Mouse (Mus musculus): Measurements from ENCODE around the gene Sppl2b. TPM values are rescaled to one million over a fixed set of nuclear protein-coding genes. Genes with fewer than 3 reads are reported as not detected.

Gene Sppl2b
- total RNA-seq, 2 experiments from 2014 or later, result 71.2 to 71.4 TPM

DNA sequence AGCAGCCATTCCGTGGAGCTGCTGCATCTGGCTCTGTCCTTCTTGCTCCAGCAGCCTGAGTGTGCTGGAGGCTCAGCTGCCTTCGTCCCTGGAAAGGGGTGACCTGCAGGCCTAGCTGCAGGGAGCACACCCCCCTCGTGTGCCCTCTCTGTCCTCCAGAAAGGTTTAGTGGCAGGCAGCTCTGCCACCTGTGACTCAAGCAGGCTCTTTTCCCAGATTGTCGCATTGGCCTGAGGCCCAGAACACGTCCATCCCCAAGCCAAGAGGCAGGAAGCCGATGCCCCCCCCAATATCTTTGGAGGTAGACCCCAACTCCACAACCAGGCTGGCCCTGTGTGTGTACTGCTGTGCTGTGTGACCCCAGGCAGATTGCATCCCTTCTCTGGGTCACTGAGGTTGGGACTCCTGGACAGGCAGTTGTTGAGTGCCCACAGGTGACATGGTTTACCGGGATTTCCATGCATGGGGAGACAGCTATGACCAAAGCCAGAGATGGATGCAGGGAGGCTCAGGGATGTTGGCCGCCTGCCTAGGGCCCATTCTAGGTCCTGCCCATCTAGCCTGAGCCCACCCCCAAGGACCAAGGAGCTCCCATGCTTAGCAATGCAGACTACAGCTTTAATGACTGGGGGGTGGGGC, 9.9 kb upstream of the Sppl2b start:
- DNase-seq (ENCODE audit: low spot score in 2 of 2), result no peak

DNA sequence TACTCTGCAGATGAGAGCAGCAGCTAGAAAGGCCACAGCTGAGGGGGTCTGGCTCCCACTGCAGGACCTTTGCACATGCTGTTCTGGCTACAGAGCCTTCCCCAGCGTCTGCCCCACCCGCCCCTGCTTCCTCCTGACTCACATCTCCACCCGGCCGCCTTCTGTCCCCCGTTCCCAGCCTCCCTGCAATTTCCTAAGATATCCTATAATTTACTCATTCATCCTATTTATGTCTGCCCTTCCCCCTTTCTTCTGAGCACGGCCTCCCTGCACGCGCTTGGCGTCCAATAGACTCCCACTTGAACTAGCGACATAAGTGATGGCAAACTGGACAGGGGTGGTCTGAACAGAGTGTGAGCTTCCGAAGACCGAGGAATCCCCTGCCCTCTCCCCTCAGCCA, 9.3 kb upstream of the Sppl2b start:
- DNase-seq (ENCODE audit: low spot score in 2 of 2), result no peak

DNA sequence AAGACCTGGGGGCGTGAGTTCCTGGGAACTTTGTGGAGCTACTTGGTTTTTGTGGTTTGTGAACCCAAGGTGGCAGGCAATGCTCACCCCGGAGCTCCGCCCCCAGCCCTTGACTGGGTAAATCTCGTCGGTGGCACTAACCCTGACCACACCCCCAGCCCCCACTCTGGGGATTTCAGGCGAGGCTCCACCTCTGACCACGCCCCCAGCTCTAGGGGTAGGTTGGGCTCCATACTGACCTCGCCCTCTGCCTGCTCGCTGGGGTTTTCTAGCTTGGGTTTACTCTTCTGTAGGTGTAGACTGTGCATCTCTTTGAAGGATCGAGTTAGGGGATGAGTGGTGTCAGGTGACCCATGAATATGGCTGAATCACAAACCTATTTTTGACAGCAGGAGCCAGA, 6.5 kb upstream of the Sppl2b start:
- DNase-seq (ENCODE audit: low spot score in 2 of 2), result no peak

DNA sequence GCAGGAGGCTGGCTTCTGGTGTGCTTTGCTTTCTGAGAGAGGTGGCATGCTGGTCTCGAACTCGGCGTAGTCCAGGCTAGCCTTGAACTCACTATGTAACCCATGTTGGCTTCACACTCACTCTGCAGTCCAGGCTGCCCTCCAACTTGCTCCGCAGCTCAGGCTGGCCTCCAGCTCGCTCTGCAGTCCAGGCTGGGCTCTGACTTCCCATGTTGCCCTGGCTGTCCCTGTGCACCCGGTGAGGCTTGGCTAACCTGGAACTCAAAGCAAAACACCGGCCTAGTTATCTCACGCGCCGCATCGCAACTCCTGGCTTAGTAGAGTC, 636 bp downstream of the Sppl2b start:
- no peak for DNase-seq (ENCODE audit: low spot score in 2 of 2)

DNA sequence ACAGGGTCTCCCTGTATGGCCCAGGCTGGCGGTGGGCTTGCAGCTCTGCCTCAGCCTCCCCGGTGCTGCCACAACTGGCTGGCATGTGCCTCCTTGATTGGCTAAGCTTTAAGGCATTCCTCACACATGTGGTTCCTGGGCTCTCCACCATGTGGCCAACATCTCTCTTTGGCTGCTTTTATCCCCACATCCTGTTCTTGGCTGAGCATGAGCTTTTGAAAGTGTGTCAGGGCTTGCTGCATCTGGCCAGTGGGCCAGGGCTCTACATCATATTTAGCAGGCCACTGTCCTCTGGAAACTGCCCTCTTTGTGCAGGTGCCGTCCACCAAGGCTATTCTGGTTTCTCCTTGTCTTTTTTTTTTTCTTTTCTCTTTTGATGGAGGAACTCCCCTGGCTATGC, 1.2 kb downstream of the Sppl2b start:
- peak in 1 of 2 experiments; percentile 45 for DNase-seq (ENCODE audit: low spot score in 2 of 2)

DNA sequence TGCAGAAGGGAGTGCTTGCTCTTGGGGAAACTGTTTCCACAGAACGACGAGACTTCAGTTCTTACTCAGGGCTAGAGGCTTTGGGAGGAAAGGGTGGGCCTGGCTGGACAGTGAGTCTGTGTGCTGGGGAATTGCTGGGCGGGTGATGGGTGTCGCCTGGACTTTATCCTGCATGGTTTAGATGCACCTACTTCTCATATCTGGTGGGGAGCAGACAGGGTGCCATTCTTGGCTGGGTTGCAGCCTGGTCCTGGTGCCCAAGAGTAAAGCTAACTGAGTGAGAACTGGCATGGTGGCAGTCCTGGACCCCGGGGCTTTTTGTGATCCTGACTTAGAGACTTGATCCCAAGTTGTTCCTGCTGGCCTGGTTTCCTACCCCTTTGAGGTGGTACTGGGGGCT, 1.8 kb downstream of the Sppl2b start:
- no peak for DNase-seq (ENCODE audit: low spot score in 2 of 2)

DNA sequence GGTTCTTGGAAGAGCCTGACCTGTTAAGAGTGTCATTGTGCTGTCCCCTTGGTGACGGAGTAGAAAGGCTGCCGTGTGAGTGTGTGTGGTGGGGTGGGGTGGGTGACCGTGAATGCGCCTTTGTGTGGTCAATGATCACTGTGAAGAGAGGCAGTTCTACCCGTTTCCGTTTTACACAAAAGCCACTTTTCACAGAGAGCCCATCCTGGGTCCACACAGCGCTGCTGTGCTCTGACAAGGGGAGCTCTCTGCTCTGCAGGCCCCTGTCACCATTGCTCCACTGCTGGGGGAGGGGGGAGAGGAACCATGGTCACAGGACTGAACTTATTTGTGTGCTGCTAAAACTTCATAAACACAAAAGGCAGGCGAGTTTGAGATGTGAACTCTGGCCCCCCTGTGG, 2.3 kb downstream of the Sppl2b start:
- no peak for DNase-seq (ENCODE audit: low spot score in 2 of 2)

DNA sequence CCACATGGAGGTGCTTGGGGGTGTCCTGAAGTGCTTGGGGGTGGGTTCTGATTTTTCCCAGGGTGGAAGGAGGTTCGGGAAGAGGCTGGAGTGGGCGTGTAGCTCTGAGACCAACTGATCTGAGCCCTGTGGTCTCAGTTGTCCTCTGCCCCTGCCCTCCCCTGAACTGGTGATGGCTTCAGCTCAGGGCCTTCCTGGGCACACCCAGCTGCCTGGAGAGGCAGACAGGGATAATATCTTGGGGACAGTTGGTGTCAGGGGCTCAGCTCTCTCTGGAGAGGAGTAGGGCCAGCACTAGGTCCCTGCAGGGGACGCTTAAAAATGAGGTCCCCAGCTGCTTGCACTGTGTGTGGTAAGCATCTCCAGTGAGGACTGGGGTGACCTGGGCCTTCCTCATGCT, 2.8 kb downstream of the Sppl2b start:
- DNase-seq (ENCODE audit: low spot score in 2 of 2), result no peak

DNA sequence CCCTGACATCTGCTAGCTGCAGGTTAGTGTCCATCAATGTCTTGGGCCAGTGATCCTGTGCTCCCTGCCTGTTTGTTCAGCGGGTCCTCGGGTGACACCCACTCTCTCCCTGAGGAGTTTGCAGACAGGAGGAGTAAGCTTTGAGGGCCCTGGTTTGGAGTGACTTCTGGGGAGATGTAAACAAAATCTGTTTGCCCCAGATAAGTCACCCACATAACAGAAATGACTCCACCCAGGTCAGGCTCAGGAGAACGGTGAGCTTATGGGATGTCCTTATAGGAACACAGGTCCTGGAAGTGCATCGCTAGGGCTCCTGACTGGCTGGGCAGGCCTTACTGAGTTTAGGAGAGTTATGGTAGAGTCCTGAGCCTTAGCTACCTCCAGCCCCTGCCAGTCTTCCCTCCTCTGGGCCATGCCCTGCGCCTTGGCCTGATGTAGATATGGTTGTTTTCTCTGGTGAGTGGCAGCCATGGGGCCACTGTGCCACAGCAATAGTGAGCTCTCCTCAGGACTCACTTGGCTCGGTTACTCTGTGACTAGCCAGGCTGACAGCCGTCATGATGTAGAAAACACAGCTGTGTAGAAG, 3.4 kb downstream of the Sppl2b start:
- DNase-seq (ENCODE audit: low spot score in 2 of 2), result no peak

DNA sequence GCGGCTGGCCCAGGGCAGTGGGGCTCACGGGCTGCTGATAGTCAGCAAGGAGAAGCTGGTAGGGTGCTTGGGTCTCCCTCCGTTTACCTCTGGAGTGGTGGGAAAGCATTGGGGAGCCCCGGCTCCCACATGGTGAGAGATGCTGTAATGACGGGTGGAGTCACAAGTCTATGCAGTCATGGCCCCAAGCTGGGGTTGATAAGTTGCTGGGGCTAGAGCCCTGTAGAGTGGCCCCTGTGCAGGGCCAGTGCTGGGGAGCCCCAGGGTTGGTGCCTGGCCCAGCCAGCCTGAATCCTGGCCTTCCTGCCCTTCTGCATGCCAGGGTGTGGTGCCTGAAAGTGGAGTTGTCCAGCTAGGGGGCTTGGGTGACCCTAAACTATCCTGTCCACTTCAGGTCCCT, 7.2 kb downstream of the Sppl2b start:
- DNase-seq (ENCODE audit: low spot score in 2 of 2), result no peak

DNA sequence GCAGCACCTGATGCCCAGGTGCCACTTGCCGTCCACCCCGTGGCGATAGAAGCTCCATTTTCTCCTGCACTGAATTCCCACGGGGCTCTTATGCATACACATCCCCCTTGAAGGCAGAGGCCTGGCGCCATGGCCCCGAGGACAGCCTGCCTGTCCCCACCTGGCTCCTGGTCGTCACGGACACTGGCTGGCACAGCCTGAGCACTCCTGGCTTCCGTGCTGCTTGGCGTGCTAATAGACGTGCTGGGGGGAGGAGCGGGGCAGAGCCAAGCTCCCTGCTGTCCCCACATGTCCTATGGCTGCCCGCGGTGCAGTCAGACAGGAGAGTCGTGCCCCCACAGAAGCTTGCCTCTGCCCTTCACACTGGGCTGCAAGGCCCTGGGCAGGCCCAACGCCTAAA, 9.4 kb downstream of the Sppl2b start:
- no peak for DNase-seq (ENCODE audit: low spot score in 2 of 2)

DNA sequence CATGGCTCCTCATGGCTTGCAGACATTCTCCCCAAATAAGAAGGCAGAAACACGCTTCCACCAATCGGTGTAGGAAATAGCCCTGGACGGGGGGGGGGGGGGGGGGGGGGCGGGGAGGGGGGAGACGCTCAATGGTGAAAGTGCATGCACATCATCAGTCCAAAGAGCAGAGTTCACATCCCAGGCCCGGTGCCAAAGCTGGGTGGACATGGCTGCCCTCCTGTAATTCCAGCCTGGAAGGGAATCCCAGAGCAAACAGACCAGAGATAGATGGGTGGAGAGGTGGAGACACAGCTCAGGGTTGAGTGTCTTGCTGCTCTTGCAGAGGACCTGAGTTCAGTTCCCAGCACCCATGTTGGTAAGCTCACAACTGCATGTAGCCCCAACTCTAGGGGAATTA, 15.9 kb downstream of the Sppl2b start:
- no peak for DNase-seq (ENCODE audit: low spot score in 2 of 2)

DNA sequence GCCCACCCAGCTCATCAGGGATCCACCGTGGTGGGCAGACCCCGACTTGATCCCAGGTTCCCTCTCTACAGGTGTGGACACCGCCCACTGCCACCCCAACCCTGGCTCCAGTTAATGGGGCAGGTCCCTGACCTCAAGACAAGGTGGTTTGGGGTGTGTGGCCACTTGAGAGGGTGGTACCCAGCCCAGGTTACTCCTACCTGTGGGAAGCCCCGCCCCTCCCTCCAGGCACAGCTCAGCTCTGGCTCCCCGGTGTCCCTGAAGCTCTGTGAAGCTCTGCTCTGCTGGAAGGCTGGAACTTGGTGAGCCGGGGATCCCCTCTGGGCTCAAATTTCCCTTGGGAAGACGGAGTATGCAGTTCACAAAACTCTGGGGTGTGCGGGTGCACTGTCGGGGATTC, 16.5 kb downstream of the Sppl2b start, which contains the start of gene Tmprss9:
Gene Tmprss9 (plus strand): TSS at position 268 of the 400 bp plus-strand sequence.
- DNase-seq (ENCODE audit: low spot score in 2 of 2), result no peak

DNA sequence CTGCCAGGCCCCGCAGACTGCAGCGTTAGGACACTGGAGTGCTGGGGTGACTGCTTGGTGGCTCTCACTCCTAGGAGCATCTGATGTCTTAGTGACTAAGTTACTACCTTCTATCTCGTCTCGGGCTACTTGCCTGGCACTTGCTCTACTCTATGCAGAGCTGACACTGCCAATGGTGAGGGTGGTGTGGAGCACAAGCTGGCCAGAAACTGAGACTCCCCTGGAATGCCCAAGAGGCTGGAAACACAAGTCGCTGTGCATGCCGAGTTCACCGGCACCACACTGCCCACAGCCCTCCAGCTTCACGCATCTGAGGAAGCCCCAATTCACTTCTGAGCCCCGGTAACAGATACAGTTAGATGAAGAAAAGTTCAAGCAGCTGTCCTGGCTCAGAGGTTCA, 19.0 kb downstream of the Sppl2b start:
- no peak for DNase-seq (ENCODE audit: low spot score in 2 of 2)

DNA sequence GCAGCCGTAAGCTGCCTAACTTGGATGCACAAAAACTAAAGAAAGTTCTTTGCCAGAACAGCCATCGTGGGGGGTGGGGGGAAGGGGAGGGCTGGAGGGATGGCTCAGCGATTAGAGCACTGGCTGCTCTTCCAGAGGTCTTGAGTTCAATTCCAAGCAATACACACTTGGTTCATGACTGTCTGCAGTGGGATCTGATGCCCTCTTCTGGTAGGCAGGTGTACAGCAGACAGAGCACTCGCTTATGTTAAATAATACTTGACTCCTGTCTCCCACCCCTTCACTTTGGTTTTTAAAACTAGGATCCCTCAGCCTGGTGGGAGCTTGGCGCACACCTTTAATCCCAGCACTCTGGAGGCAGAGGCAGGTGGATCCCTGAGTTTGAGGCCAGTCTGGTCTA, 21.0 kb downstream of the Sppl2b start:
- DNase-seq (ENCODE audit: low spot score in 2 of 2), result peak; percentile 46 to 55

DNA sequence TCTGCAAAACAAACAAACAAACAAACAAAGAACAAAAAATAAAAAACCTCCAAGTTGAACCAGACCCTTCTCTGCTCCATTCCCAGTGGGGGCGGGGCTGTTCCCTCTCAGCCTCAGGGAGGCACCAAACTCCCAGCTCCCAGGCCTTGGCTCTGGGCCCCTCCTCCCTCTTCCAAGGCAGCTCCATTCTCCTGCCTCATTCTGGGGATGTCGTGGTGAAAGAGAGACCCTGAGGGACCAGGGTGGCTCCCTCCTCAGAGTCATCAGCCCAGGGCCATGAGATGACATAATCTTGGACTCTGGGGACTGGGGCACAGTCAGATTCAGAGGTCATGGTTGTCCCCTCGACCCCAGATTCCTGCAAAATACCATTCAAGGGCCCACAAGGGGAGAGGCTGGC, 21.5 kb downstream of the Sppl2b start:
- DNase-seq (ENCODE audit: low spot score in 2 of 2), result no peak

DNA sequence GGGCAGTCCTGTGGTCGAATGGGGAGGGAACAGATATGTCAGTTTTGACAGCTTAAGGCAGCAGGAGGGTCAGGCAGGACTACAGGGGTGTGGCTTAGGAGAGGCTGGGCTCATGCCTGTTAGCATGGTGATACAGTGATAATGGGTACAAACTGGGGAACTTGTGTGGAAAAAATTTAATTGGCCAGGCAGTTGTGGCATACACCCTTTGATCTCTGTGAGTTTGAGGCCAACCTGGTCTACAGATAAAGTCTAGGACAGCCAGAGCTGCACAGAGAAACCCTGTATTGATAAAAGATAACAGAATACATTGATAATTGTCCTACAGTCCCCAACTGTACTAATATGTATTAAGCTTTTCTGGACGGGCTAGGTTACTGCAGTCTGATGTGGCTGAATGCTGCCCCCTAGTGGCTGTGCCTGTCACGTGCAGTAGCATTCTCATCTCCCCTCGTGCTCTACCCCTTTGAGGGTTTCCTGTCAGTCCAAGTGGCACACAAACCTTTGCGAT, 25.1 kb downstream of the Sppl2b start:
- DNase-seq (ENCODE audit: low spot score in 2 of 2), result peak; percentile 50 to 67

DNA sequence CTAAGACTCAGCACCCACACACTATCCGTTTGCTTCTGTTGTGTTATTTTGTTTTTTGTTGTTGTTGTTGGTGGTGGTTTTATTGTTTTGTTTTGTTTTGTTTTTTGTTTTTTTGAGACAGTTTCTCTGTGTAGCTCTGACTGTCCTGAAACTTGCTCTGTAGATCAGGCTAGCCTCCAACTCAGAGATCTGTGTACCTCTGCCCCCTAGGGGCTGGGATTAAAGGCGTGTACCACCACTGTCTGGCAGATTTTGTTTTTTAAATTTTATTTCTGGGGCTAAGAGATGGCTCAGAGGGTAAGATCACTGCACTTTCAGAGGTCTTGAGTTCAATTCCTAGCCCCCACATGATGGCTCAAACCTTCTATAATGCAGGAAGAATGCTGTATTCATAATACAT, 25.8 kb downstream of the Sppl2b start:
- DNase-seq (ENCODE audit: low spot score in 2 of 2), result no peak

DNA sequence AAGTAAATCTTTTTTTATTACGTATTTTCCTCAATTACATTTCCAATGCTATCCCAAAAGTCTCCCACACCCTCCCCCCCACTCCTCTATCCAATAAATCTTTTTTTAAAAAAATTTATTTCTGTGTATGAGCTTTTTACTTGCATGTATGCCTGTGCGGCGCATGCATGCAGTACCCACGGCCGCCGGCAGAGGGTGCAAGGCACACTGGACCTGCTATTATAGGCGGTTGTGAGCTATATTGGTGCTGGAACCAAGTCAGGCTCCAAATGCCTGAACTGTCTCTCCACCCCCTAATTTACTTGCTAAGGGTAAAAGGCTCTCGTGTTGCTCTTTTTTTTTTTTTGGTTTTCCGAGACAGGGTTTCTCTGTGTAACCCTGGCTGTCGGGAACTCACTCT, 26.2 kb downstream of the Sppl2b start:
- peak; percentile 57 to 62 for DNase-seq (ENCODE audit: low spot score in 2 of 2)

DNA sequence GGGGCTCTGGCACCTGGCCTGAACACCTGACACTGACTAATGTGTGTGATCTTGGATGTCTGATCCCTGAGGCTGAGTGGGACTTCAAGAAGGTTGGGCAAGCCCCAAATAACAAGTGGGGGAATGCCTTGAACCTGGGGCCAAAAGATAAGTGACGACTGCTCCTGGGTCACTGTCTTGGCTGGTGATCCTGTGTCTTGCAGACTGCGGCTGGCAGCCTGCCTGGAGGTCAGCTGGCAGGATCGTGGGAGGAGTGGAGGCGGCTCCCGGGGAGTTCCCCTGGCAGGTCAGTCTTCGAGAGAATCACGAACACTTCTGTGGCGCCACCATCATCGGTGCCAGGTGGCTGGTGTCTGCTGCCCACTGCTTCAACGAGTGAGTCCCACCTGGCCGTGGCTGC, 32.1 kb downstream of the Sppl2b start:
- DNase-seq (ENCODE audit: low spot score in 2 of 2), result no peak

DNA sequence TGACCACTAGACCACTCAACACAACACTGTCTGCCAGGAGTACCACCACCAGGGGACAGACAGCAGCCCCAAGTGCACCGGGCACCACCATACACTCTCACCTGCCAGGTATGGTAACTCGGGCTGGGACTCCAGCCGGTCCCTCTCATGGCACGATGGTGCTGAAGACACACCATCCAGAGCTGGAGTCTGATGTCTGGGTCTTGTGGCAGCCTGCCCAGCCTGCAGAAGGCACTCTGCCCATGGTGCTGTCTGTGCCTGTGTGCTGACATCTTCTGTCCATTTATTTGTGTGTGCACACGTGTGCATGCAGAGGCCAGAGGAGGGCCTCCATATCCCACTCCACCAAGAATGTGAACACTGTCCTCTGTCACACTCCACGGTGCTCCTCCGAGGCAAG, 40.0 kb downstream of the Sppl2b start:
- DNase-seq (ENCODE audit: low spot score in 2 of 2), result no peak

DNA sequence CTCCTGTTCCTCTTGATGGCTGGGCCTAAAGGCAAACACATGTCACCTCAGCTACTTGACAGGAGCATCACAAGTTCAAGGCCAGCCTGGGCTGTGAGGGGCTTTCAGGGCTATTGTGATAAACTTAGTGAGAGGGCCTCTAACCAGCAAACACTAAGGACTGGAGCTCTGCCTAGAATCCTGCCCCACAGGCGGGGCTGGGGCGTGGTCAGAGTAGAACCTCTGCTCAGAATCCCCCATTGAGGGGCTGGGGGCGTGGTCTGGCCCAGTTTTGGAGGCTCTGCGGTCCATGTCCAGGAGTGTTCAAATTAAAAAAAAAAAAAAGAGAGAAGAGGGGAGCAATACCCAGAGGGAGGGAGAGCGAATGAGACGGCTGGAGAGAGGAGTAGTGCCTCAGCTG, 40.6 kb downstream of the Sppl2b start:
- no peak for DNase-seq (ENCODE audit: low spot score in 2 of 2)
